Mouse (Mus musculus) embryonic facial prominence, embryonic 11.5 days (tissue): Measurements from ENCODE around the gene Acox3. TPM values are rescaled to one million over a fixed set of nuclear protein-coding genes. Genes with fewer than 3 reads are reported as not detected.

Experiments used
- ATAC-seq: fragments of 200-750 bp; cut with Nextera tagmentation; replicated peaks from 2 replicates; pipeline ENCODE4 v1.8.0; 2017; ENCODE audit warnings: low read depth; ENCODE audit not compliant: insufficient number of reproducible peaks, low FRiP score, low TSS enrichment
- DNase-seq: peaks from one replicate; pipeline ENCODE4 v3.0.0-alpha.2; 2015; ENCODE audit warnings: low spot score
- H3K27ac ChIP-seq: fragments of 300-500 bp; sonication (generic); replicated peaks from 2 replicates; pipeline ENCODE4 v1.5.1; 2014; ENCODE audit warnings: mild to moderate bottlenecking, low read depth, low read length, control low read depth
- H3K27me3 ChIP-seq: fragments of 300-500 bp; sonication (generic); 2 replicates; pipeline ENCODE4 v1.6.1; 2014; ENCODE audit warnings: mild to moderate bottlenecking, low read length, moderate library complexity, mixed read lengths; ENCODE audit not compliant: control insufficient read depth, insufficient read depth
- H3K36me3 ChIP-seq: fragments of 300-500 bp; sonication (generic); replicated peaks from 2 replicates; pipeline ENCODE4 v1.6.1; 2014; ENCODE audit warnings: low read depth, mild to moderate bottlenecking, low read length, moderate library complexity, mixed read lengths; ENCODE audit not compliant: control insufficient read depth, insufficient read depth
- H3K4me1 ChIP-seq: fragments of 300-500 bp; sonication (generic); 2 replicates; pipeline ENCODE4 v1.6.1; 2014; ENCODE audit warnings: low read length, mixed read lengths; ENCODE audit not compliant: control insufficient read depth, insufficient read depth
- H3K4me2 ChIP-seq: fragments of 300-500 bp; sonication (generic); 2 replicates; pipeline ENCODE4 v1.6.1; 2014; ENCODE audit warnings: low read depth, mild to moderate bottlenecking, control low read depth, low read length, moderate library complexity
- H3K4me3 ChIP-seq: fragments of 300-500 bp; sonication (generic); 2 replicates; pipeline ENCODE4 v1.5.1; 2014; ENCODE audit warnings: low read depth, low read length, control low read depth
- H3K9ac ChIP-seq: fragments of 300-500 bp; sonication (generic); replicated peaks from 2 replicates; pipeline ENCODE4 v1.6.1; 2014; ENCODE audit warnings: mild to moderate bottlenecking, control low read depth, low read length
- H3K9me3 ChIP-seq: fragments of 300-500 bp; sonication (generic); replicated peaks from 2 replicates; pipeline ENCODE4 v1.6.1; 2016; ENCODE audit warnings: mild to moderate bottlenecking, low read length, inconsistent platforms, mixed read lengths; ENCODE audit not compliant: control insufficient read depth
- WGBS: fragments of 180-500 bp; shearing (Covaris S2); extraction: QIAGEN DNeasy Blood & Tissue Kit; methylation state at CpG from one replicate; pipeline ENCODE4 v1.1.7; 2014; 5-methylcytosine and 5-hydroxymethylcytosine counted together
- polyA plus RNA-seq: library from polyadenylated mRNA; unstranded; fragments of >200 nt; fragmentation: Nextera tagmentation; extraction: Ambion mirVana; gene quantifications from 2 replicates; pipeline ENCODE4 v1.2.1, GENCODE M21; 2014

Acox3 gene
- polyA plus RNA-seq, 1 experiment from 2014 or later: 10.9 TPM

GRCm38 (mm10) chr5:35609381-35609780 is 26.5 kb downstream of the Acox3 start:
- ATAC-seq (peak; percentile 85), DNase-seq (peak; percentile 91)
- Histone ChIP-seq H3K4me2 (no peak overlapping the region), H3K4me3 (no peak overlapping the region), H3K4me1 (peaks cover 2% of the 10 kb centered on the region; the same call in 1 of the 2 replicates), H3K36me3 (no peaks in the 10 kb centered on the region; the same call in 1 of the 2 replicates), H3K9ac (peak overlapping the region; percentile 43; the same call in 1 of the 2 replicates), H3K9me3 (no peaks in the 10 kb centered on the region), H3K27ac (peak overlapping the region; percentile 65; the same call in 1 of the 2 replicates), H3K27me3 (no peaks in the 10 kb centered on the region)
- 14% methylated on average over 12 of the region's 12 CpGs for WGBS

DNA sequence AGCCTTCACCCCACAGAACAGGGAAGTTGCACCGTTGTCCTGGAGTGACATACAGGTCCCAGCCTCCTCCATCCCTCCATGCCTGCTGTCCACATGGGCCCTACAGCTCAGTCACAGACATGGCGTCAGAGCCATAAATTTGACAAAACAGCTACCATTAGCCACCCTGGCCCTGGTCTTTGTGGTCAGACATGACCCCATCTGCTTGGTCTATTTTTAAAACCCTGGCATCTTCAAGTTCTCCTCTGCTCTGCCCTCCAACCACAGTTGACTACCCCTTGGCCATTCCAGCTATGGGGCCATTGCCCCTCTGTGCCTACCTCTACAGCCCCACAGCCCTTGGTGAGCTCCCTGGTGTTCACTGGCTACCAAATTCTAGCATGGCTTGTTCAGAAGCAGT is 27.1 kb downstream of the Acox3 start:
- H3K27ac ChIP-seq: peak overlapping the region; percentile 65
- ATAC-seq (no peak), DNase-seq (no peak)
- 77% methylated on average over 2 of the region's 2 CpGs for WGBS
- H3K9me3 ChIP-seq: no peaks in the 10 kb centered on the region
- H3K4me2 ChIP-seq: no peak overlapping the region
- H3K4me3 ChIP-seq: no peak overlapping the region
- no peaks in the 10 kb centered on the region; the same call in 1 of the 2 replicates for H3K36me3 ChIP-seq
- no peak overlapping the region for H3K9ac ChIP-seq
- H3K4me1 ChIP-seq: peaks cover 2% of the 10 kb centered on the region; the same call in 1 of the 2 replicates
- no peaks in the 10 kb centered on the region for H3K27me3 ChIP-seq

DNA sequence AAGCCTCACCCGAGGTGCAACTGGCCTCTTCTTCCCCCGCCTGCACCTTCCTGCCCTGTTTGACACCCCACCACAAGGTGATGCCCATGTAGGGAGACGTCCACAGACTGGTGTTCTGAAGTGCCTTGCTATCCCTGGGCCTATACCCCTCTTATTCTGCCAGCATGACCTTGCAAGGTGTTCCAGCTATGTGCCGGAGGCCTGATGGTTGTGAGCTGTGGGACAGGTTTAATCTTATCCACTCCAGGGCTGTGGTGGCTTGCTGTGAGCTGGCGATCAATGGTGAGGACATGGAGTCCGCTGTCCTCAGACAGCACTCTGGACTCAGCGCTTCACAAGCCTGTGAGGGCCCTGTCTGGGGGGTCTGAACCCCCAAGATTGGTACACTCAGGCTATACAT is 27.5 kb downstream of the Acox3 start:
- H3K27me3 ChIP-seq: no peaks in the 10 kb centered on the region
- ATAC-seq (no peak), DNase-seq (no peak)
- H3K36me3 ChIP-seq: no peaks in the 10 kb centered on the region; the same call in 1 of the 2 replicates
- peaks cover 2% of the 10 kb centered on the region; the same call in 1 of the 2 replicates for H3K4me1 ChIP-seq
- no peak overlapping the region for H3K9ac ChIP-seq
- H3K4me3 ChIP-seq: no peak overlapping the region
- no peak overlapping the region for H3K4me2 ChIP-seq
- 95% methylated on average over 7 of the region's 7 CpGs for WGBS
- no peaks in the 10 kb centered on the region for H3K9me3 ChIP-seq
- H3K27ac ChIP-seq: no peak overlapping the region

DNA sequence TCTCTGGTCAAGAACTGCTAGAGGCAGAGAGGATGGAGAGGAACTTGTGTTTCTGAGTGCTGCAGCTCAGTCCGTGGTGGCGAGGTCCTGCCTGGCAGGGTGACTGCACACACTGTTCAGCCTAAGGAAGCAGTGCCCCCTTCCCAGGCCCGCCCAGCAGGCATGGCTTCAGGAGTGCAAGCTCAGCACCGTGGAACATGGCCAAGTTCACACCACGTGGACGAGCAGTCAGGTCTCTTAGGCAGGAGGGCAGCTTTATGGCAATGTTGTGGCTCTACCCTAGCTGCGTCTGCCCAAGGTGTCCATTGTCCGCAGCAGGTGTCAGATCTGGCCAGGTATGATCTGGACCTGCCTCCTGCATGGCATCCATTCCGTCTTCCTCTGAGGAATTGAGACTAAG is 28.3 kb downstream of the Acox3 start:
- no peaks in the 10 kb centered on the region for H3K9me3 ChIP-seq
- 85% methylated on average over 9 of the region's 9 CpGs for WGBS
- DNase-seq (no peak), ATAC-seq (no peak)
- no peak overlapping the region for H3K4me2 ChIP-seq
- no peak overlapping the region for H3K4me3 ChIP-seq
- H3K27ac ChIP-seq: no peak overlapping the region
- H3K27me3 ChIP-seq: no peaks in the 10 kb centered on the region
- H3K36me3 ChIP-seq: no peaks in the 10 kb centered on the region; the same call in 1 of the 2 replicates
- H3K4me1 ChIP-seq: peaks cover 2% of the 10 kb centered on the region; the same call in 1 of the 2 replicates
- H3K9ac ChIP-seq: no peak overlapping the region

DNA sequence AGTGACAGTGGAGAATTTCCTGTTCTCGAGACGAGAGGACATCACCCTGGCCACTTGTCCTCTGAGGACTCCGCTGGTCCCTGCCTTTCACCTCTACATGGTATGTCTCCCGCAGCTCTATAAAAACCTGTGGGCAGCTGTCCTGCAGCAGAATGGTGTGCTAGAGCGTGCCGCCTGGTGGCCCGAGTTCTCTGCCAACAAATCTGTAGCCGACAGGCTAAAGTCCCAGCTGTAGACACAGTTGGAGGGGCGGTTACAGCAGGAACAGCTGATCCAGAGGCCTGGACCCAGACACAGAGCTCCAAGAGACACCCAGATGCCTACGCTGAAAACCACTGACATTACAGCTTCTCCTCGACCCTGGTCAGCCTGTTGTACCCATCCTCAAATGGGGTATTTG is 29.1 kb downstream of the Acox3 start:
- ATAC-seq: no peak
- H3K27ac ChIP-seq: no peak overlapping the region
- no peak overlapping the region for H3K4me2 ChIP-seq
- WGBS: 78% methylated on average over 11 of the region's 11 CpGs
- DNase-seq: no peak
- H3K9me3 ChIP-seq: no peaks in the 10 kb centered on the region
- no peak overlapping the region for H3K4me3 ChIP-seq
- H3K9ac ChIP-seq: no peak overlapping the region
- H3K36me3 ChIP-seq: no peaks in the 10 kb centered on the region; the same call in 1 of the 2 replicates
- H3K4me1 ChIP-seq: peaks cover 2% of the 10 kb centered on the region; the same call in 1 of the 2 replicates
- no peaks in the 10 kb centered on the region for H3K27me3 ChIP-seq

- no peak for DNase-seq
- Histone ChIP-seq H3K9ac (no peak overlapping the region), H3K4me3 (no peak overlapping the region), H3K27ac (no peak overlapping the region), H3K4me2 (no peak overlapping the region), H3K36me3 (no peaks in the 10 kb centered on the region; the same call in 1 of the 2 replicates), H3K27me3 (no peaks in the 10 kb centered on the region), H3K4me1 (peaks cover 2% of the 10 kb centered on the region; the same call in 1 of the 2 replicates), H3K9me3 (no peaks in the 10 kb centered on the region)
- no peak for ATAC-seq
- WGBS: 93% methylated on average over 8 of the region's 8 CpGs
These were observed 29.9 kb downstream of the Acox3 start for GRCm38 (mm10) chr5:35612722-35613121.

DNA sequence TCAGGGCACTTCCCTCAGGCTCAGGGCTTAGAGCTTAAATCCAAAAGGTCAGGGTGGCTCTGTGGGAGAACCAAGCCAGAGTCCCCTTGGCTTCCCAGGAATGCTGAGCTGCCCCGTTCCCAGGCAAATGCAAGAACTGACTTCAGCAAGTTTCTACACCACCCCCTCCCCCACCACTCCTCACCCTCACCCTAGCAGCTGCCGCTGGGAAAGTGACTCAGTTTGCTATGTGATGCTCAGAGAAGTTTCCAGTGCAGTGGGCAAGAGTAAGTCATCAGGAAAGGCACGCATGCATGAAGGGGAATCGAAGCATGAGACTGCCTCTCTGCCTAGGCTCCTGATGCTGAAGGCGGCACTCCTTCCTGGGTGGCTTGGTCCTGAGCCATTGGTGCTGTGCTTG is 34.1 kb downstream of the Acox3 start:
- Histone ChIP-seq H3K4me3 (no peak overlapping the region), H3K36me3 (no peaks in the 10 kb centered on the region), H3K9me3 (no peaks in the 10 kb centered on the region), H3K27me3 (no peaks in the 10 kb centered on the region), H3K4me1 (0 out of 2 replicates have a peak, but pooled peaks cover 3% of the 10 kb centered on the region), H3K27ac (no peak overlapping the region; the same call in 1 of the 2 replicates), H3K4me2 (no peak overlapping the region), H3K9ac (no peak overlapping the region)
- ATAC-seq (no peak), DNase-seq (peak; percentile 31)
- WGBS: 43% methylated on average over 5 of the region's 5 CpGs

DNA sequence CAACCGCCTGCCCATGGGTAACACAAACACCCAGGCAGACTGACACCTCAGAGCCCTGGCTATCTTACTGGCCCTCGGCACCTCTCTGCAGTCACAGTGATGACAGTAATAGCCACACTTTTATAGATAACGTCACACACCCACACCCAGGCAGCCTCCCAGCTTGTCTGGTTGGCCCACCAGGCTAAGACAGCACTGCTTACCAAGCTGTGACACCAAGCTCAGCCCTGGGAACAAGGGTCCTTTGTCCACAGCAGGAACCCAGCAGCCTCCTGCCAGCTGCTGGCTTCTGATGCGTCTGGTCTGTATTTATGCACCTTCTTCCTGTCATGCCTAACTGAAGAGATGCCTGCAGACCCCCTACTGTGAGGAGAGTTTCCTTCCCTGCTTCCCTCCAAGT is 38.3 kb downstream of the Acox3 start:
- DNase-seq: peak; percentile 14
- WGBS: 33% methylated on average over 4 of the region's 4 CpGs
- no peak overlapping the region for H3K27ac ChIP-seq

More for the DNA sequence above, 38.3 kb downstream of the Acox3 start:
- Histone ChIP-seq H3K9ac (no peak overlapping the region), H3K36me3 (no peaks in the 10 kb centered on the region), H3K4me1 (0 out of 2 replicates have a peak, but pooled peaks cover 3% of the 10 kb centered on the region), H3K9me3 (no peaks in the 10 kb centered on the region), H3K4me2 (no peak overlapping the region), H3K27me3 (no peaks in the 10 kb centered on the region), H3K4me3 (no peak overlapping the region)
- ATAC-seq: no peak
